Mouse (Mus musculus) left cerebral cortex, adult 8-10 months (tissue): Measurements from ENCODE around the gene Bcl2l12. TPM values are rescaled to one million over a fixed set of nuclear protein-coding genes. Genes with fewer than 3 reads are reported as not detected.

Source experiments
- DNase-seq, 2 experiments: peaks; one replicate each; pipeline ENCODE4 v3.0.0; 2022; ENCODE audit warnings: low spot score in 2 of 2
- total RNA-seq, 4 experiments: library from RNA; stranded (reverse); gene quantifications; 2 replicates each; pipeline ENCODE4 v1.2.4; 2022

The Bcl2l12 gene
- total RNA-seq, 4 experiments from 2014 or later: 2.3 to 5.1 (median 2.8) TPM

DNA sequence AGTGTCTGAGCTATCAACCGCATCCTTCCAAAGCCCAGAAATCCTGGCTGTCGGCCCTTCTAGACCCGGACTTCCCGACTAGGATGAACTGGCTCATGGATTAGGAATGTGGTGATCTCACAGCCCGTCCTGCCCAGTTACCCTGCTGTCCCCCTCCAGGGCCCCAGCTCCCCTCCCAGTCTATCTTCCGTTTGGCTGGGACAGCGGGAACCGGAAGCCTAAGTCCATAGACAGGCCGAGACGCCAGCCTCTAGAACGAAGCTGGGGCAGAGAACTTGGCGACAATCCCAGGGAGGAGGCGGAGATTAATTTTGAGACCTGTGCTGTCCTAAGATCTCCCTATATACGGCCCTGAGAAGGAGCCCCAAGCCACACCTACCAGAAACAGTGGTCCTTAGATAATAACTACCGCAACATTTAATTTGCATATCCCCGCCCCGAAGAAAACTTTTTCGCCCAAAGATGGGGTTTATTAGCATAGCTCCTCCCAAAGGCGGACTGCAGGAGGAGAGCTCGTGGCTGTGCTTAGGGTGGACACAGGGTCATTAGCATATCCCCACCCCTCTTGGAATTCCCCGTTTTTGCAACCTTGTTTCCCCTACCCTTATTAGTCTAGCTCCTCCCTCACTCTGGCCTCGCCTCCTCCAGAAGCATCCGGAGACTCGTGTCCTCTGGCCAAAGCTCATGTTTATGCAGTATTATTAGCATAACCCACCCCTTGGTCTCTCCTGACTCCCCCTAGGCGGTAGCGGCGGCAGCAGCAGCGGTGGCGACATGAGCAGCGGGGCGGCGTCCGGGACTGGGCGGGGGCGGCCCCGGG, 18.9 kb upstream of the Bcl2l12 start, which contains the start of gene Rras:
Gene Rras (plus strand): TSS at position 720 of the 820 bp plus-strand sequence.
- peak; percentile 49 to 93 for DNase-seq

DNA sequence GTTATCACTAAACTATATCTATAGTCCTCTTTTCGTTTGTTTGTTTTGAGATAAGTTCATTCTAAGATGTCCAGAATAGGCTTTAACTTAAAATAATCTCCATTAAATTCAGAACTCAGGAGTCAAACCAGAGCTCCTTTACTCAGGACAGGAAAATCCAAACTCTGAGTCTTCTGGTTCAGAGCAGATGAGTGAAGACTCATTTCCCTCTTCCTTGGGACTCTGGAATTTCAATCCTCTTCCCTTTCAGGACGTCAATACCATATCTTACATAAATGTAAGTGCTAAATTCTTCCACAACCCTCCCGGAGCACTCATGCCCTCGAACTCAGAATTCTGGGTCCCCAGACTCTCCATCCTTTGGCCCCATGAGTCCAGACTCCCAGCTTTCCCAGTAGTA, 18.2 kb upstream of the Bcl2l12 start:
- DNase-seq: no peak

DNA sequence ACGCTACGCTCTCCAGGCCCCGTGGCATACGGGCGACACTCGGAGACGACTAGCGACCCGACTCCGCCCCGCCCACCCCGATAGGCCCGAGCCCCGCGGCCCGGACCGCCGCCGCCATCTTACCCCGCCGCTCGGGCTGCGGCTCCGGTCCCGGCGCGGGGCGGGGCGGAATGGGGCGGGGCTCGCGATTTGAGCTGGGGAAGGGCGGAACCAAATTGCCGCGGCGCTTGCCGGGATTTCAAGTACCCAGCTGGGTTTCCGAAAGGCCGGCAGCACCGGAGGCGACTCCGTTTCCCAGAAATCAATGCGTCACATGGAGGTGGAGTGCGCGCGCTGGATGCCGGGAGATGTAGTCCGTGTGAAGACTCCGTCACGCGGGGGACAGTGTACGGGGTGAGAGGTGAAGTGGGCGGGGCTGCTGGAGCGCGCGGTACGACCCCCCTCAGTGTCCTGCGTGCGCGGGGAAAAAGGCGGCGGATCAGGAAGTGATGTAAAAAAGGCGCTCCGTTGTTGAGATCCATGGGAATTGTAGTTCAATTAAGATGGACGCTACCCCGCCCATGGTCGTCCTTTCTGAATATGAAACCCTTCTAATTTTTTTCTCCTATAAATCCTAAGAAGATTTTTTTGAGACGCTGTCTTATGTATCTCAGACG, 17.6 kb upstream of the Bcl2l12 start, which contains the start of gene Scaf1:
Gene Scaf1 (minus strand): TSS at position 407 of the 656 bp plus-strand sequence.
- DNase-seq: peak; percentile 97 to 100

DNA sequence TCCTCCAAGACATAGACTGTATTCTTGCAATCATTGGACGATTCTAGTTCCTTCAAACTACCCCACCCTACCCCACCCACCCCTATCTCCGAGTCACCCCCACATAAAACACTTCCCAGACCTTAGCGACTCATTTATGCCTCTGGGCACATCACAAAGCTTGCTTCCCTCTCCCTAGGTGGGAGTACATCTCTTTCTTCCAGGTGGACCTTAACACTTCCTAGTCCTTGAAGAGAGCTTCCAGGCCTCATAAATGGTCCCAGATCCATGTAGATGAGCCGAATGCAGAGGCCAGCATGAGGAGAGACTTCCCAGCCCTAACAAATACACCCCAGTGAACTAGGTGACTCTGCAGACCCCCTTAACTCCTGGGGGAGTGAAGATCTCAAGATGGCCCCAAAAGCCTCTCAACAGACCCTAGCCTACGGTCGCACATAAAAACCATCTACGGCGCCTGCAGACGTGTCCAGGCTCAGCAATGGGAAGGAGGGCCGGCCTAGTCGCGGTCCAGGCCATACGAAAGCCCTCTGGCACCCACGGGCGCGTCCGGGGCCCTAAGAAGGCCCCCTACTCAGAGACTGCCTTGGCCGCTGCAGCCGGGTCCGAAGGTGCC, 16.9 kb upstream of the Bcl2l12 start:
- DNase-seq: no peak

DNA sequence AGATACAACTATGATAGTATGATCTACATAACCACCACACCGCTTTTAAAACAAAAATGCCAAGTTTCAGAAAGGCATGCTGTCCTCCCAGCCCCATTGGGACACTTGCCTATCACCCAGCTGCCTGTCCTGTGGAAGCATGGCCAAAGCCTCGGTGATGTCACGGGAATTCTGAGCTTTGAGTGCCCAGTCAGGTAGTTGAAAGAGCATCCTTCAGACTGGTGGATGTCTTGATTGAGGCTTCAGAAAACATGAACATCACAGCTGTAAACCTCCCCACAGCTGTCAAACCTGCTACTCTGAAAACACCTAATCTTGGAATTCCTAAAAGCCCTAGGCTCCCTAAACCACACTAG, 15.6 kb upstream of the Bcl2l12 start:
- no peak for DNase-seq

DNA sequence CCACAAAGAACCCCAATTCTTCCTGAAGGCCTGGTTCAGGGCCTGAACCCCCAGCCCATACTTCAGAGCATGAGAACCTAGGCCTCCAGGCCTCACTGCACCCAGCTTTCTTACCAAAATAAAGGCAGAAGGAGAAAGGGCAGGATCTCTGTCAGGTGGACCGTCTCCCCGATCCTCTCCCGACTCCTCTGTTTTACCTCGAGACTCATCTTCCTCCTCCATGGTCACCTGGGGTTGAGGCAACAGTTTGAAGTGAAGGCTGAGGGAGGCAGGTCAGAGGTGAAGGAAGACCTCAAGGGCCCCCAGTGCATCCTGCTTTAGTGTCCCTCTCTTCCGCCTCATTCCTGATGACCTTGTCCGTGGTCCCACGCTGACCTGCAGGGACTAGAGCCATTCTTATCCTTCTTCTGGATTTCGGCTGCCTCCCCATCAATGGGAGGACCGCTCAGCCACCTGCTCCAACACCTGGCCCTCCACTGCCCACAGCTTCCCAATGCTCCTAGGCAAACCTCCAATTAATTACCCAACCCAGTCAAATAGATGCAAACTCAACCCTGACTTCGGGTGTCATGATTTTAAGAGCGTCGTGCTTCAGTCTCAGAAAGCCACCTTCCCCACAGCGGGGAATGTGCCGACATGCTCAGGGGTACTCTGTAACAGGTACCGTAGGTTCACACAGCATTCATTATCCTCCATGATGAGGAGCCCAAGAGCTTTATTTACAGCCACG, 15.0 kb upstream of the Bcl2l12 start:
- DNase-seq: no peak

DNA sequence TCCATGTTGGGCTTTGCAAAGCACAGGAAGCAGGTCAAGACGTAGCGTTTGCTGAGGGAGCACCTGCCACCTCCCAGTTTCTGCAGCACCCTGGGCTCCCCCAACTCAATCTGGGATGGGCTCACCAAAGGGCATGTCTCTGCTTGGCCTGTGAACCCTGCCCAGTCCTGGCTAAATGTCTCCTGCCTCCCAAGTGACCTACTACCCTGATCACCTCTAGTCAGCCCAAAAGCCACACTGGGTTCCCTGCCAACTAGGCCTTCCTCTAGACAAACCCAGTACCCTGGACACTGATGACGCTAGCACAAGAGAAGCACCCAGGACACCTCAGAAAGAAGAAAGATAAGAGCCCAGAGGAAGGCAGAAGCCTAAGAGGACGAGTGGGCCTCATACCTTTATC, 14.3 kb upstream of the Bcl2l12 start:
- no peak for DNase-seq

DNA sequence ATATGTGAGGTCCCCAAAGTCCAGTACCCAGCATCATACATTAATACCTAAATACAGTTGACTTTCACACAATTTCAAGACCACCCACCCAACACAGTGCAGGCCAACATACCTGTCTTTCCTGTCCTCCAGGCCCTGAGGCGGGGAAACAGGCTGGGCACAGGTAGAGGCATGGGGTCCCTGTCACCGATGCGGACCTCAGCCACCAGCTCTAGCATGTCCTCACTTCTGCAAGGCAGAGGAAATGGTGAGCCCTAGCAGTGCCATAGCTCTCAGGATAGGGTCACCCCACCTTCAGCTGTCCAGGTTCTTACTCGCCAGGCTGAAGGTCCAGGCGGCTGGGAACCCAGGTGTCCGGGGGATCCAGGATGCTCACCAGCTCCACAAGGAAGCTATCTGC, 13.5 kb upstream of the Bcl2l12 start:
- no peak for DNase-seq

DNA sequence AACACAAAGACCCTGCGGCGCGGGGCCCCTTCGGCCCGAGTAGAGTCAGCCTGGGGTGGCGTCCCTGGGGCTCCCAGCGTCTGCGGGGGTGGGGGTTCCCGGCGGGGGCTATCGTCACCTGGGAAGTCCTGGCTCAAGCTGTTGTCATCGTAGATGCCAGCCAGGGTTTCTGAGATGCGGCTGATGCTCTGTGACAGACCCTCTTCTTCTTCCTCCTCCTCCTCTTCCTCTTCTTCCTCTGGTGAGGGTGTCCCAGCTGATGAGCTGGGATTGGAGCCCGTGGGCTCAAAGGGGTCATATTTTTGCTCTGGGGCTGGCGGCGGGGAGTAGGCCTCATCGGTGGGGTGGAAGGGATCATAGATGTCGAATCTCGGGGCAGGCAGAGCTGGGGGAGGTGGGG, 9.9 kb upstream of the Bcl2l12 start:
- no peak for DNase-seq

DNA sequence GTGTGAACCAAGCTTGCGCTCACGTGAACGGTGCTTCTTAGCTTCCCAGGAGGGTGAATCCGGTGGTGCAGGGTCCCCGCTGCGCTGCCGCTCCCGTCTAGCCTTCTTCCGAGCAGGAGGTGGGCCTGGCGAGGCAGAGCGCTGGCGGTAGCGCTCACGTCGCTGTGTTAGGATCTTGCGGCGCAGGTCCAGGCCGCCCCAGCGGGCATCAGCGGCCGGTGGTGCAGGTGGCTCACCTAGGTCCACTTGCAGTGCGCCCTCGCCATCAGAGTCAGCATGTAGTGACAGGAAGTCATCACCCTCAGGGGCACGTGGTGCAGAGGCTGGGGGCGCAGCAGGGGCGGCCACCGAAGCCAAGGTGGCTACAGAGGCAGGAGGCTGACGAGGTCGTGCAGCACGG, 9.3 kb upstream of the Bcl2l12 start:
- DNase-seq: no peak

DNA sequence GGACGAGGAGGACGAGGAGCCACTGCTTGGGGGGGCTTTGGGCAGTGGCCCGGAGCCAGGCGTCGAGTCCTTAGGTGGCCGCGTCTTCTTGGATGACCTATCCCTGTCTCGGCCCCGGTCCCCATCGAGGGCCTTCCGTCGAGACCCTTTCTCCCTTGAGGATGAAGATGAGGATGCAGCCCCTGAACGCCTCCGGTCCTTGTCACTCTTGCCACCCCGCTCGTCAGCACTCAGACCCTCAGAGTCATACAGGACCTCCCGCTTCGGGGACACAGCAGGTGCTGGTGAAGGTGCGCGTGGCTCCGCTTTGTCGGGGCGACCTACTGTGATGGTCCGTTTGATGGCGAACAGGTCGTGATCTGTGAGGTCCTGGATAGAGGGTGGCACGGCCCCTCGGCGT, 8.6 kb upstream of the Bcl2l12 start:
- DNase-seq: no peak

DNA sequence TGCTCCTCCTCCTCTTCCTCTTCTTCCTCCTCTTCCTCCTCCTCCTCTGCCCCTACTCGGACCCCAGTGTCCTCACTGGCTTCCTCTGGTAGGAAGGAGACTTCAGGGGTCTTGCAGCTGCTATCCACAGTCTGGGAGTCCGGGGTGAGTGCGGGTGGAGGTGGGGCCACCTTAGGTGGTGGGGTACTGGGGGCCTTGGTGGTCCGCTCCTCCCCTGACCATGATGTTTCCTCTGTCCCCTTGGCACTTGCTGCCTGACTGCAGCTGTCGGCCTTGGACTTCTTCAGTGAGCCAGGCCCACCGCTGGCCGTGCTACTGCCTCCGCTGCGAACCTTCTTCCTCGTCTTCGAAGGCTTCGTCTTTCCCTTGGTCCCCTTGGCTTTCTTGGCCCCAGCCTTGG, 8.0 kb upstream of the Bcl2l12 start:
- no peak for DNase-seq

DNA sequence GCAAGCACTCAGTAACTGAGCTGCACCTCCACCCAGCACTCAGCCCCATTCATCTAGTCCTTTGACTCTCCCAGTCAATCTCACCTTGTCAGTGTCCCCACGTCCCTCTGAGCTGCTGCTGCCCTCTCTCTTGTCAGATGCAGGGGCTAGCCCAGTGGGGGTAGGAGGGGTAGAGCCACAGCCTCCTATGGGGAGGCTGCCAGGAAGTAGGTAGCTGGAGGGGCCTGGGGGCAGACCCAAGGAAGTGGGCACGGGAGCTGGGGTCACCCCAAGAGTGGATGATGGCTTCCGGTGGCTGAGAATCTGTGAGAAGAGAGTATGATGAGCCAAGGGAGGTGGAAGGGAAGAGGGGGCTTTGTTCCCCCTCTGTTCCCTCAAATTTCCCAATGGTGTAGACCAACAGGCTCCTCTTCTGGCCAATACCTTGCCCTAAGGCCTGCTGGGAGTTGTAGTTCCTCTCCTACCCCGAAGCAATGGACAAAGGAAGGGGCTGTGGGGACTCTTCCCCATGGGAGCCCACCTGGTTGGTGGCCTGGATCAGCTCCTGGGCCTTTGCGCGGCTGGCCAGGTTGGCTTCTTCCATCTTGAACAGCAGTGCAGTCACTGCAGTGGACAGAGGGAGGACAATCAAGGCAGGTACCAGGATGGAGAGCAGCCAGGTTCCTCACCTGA, 6.9 kb upstream of the Bcl2l12 start:
- no peak for DNase-seq

DNA sequence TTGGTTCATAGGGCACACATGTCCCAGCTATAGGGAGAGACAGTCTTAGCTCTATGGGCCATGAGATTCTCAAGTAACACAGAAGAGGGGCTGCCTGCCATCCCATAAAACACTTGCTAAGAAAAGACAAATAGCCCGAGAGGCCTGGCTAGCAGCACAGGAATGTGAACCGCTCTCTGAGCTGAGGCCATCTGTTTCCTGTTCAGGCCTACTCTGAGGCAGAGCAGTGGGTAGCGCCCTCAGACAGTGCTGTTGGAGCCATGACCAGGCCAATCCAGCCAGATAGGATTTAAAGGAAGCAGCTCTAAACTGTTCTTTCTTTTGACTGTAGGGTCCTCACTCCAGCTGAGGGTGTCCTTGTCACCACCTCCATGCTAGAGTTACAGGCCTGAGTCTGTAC, 6.0 kb upstream of the Bcl2l12 start:
- DNase-seq: no peak

DNA sequence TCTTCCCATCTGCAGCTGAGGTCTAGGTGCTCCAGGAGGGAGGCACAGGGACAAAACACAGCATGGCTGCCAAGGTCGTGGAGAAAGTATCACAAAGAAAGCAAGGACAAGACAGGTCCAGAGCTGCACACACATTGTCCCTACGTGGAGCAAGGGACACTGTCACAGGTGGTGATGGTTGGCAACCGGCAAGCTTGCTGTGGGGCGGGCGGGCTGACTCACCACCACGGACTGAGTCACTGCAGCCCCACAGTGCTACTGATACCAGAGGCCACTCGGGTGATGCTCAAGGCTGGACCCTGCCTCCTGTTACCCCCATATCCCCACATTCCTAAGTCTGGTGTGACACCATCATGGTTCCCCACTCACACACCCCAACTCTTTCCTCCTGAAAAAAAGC, 3.9 kb upstream of the Bcl2l12 start:
- DNase-seq: no peak

DNA sequence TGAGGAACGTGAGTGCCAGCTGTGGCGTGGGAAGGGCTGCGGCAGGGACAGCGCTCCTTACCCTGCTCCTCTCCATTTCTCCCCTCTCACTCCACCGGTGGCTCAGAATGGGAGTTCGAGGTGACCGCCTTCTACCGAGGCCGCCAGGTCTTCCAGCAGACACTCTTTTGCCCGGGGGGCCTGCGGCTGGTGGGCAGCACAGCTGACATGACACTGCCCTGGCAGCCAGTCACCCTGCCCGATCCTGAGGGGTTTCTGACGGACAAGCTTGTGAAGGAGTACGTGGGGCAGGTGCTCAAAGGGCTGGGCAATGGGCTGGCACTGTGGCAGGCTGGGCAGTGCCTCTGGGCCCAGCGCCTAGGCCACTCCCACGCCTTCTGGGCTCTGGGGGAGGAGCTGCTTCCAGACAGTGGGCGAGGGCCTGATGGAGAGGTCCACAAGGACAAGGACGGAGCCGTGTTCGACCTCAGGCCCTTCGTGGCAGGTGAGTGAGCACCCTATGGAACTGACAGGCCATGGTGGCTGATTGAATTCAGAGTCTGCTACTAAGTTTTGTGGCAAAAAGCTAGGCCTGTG, 2.1 kb upstream of the Bcl2l12 start:
- DNase-seq: no peak

DNA sequence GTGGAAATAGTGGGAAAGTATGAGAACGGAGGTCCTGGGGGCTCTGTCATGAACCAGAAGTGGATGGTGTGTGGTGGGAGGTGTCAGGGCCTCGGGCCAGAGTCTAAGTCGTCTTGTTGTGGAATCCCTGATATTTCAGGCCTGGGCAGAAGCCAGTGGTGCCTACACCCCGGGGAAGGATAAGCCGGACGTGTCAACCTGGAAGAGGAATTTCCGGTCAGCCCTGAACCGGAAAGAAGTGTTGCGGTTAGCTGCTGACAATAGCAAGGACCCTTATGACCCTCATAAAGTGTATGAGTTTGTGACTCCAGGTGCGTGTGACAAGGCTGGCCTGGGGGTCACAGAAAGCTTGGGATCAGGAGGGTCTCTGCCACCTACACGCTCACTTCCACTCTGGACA, 1.2 kb upstream of the Bcl2l12 start:
- no peak for DNase-seq

DNA sequence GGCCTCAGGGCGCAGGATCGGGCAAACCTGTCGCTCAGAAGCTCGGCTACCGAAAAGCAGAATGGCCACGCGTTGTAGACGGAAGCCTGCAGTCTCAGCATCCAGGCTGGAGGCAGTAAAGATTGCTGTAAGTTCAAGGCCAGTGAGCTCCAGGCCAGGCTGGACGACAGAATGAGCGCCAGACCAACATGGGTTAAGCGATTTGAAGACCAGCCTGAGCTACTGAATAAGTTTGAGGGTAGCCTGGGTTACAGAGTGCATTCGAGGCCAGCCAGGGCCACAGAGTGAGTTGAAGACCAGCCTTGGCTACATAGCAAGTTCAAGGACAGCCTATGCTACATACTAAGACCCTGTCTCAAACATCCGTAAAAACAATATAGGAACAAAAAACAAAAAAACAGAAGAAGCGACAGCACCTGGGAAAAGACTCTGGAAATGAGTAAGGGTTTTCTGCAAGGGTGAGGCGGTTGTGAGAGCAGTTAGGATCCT, 528 bp downstream of the Bcl2l12 start:
- no peak for DNase-seq

DNA sequence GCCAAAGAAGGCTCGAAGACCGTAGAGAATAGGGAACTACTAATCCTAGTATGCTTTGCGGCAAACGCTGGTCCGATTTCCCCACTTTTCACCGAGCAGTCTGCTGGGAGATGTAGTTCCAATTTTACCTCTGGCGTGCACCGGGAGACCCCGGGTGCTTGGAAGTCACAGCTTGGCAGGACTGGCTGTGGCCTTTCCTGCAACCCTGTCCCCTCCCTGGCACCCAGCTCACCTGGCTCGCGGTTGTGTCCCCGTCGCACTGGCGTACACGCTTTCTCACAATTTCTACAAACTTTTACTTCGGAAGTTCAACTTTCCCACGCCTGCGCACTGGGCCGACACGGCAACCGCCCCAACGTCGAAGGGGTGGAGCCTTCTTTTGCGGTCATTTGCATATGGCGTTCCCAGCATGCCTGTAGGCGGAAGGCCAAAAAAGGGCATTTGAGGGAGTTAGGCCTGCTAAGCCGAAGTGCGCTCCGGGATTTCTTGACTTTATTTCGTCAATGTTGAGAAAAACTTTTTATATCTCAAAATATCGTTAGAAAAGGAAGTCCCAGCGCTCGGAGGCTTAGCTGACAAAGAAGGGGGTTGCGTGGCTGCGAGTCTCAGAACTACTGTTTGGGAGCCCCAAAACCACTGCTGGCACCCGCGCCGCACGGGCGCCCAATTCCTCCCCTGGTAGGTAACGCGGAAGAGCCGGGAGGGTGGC, 1.1 kb downstream of the Bcl2l12 start, which contains the start of gene Irf3:
Gene Irf3 (plus strand): TSS at position 418 of the 709 bp plus-strand sequence.
- peak; percentile 92 to 96 for DNase-seq

DNA sequence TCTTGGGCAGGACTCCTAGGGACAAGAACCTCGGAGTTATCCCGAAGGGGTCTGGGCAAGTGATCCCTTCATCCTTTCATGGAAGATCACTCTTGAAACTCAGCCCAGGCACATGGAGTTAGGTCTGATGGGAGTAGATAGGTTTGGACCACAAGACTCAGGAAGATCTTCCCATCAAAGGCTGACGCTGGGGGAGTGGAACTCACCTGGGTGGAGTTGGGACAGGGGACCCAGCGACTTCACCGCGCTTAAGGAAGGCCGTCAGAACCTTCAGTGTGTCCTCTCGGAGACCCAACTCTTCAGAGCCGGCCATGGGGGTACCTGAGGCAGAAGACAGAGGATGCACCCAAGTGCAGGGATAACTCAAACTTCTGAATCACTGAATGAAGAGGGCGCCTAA, 1.8 kb downstream of the Bcl2l12 start:
- no peak for DNase-seq
